Mouse (Mus musculus) c-Kit-positive CD71-negative TER-119-negative erythroid progenitor cells, embryonic 14.5 days (primary cell): ENCODE data around the gene Amotl1.
"Not testable (repeated sequence)": the region's sequence is repeated elsewhere in the genome, so short reads cannot be mapped to it uniquely, and the experiment has no call there.

ENCODE experiments used
- DNase-seq: peaks from one replicate; pipeline ENCODE4 v3.0.0-alpha.2; 2013; ENCODE audit warnings: low read depth

Amotl1 gene

GRCm38 (mm10) chr9:14603475-14603874 is 41.4 kb downstream of the Amotl1 start:
- no peak for DNase-seq

GRCm38 (mm10) chr9:14599799-14600198 is 45.1 kb downstream of the Amotl1 start:
- DNase-seq = no peak

GRCm38 (mm10) chr9:14598157-14598556 is 46.7 kb downstream of the Amotl1 start:
- no peak for DNase-seq

GRCm38 (mm10) chr9:14597429-14597828 is 47.4 kb downstream of the Amotl1 start:
- DNase-seq = no peak

GRCm38 (mm10) chr9:14596858-14597257 is 48.0 kb downstream of the Amotl1 start:
- DNase-seq = no peak

GRCm38 (mm10) chr9:14596427-14596826 is 48.4 kb downstream of the Amotl1 start:
- DNase-seq = no peak

- DNase-seq = no peak
Observed at GRCm38 (mm10) chr9:14595893-14596292, 49.0 kb downstream of the Amotl1 start.

- DNase-seq = no peak
Observed at GRCm38 (mm10) chr9:14593880-14594279, 51.0 kb downstream of the Amotl1 start.

- no peak for DNase-seq
Observed at GRCm38 (mm10) chr9:14590666-14591065, 54.2 kb downstream of the Amotl1 start.

- DNase-seq = no peak
Observed at GRCm38 (mm10) chr9:14588690-14589089, 56.2 kb downstream of the Amotl1 start.

- DNase-seq = no peak
Observed at GRCm38 (mm10) chr9:14585702-14586101, 59.2 kb downstream of the Amotl1 start.

GRCm38 (mm10) chr9:14578960-14579359 is 65.9 kb downstream of the Amotl1 start:
- DNase-seq = no peak

- DNase-seq = not testable (repeated sequence)
Observed at GRCm38 (mm10) chr9:14576359-14576758, 68.5 kb downstream of the Amotl1 start.

- no peak for DNase-seq
Observed at GRCm38 (mm10) chr9:14574760-14575399, 70.0 kb downstream of the Amotl1 start.

GRCm38 (mm10) chr9:14569175-14569975 is 75.5 kb downstream of the Amotl1 start:
- no peak for DNase-seq

- peak; percentile 10 for DNase-seq
Observed at GRCm38 (mm10) chr9:14568487-14568886, 76.4 kb downstream of the Amotl1 start.

GRCm38 (mm10) chr9:14564486-14564885 is 80.4 kb downstream of the Amotl1 start:
- DNase-seq = no peak

- no peak for DNase-seq
Observed at GRCm38 (mm10) chr9:14563351-14563750, 81.5 kb downstream of the Amotl1 start.

GRCm38 (mm10) chr9:14560545-14560944 is 84.3 kb downstream of the Amotl1 start:
- no peak for DNase-seq

- DNase-seq = no peak
Observed at GRCm38 (mm10) chr9:14559996-14560395, 84.9 kb downstream of the Amotl1 start.

GRCm38 (mm10) chr9:14559430-14559829 is 85.4 kb downstream of the Amotl1 start:
- DNase-seq = peak; percentile 7

- no peak for DNase-seq
Observed at GRCm38 (mm10) chr9:14558332-14558731, 86.5 kb downstream of the Amotl1 start.

GRCm38 (mm10) chr9:14548366-14548761 is 96.5 kb downstream of the Amotl1 start:
- no peak for DNase-seq
